Mouse (Mus musculus) spleen, adult 2 months (tissue): ENCODE data around the gene Klf1.
"Not testable (repeated sequence)": the region's sequence is repeated elsewhere in the genome, so short reads cannot be mapped to it uniquely, and the experiment has no call there.

Experiments
- CTCF ChIP-seq: fragments of 200-500 bp; IDR thresholded peaks from 2 replicates; pipeline ENCODE4 v1.5.1; 2011; ENCODE audit warnings: mild to moderate bottlenecking, inconsistent platforms; ENCODE audit not compliant: insufficient read depth, insufficient read length, insufficient replicate concordance; ENCODE audit errors: extremely low read depth
- POLR2A ChIP-seq: fragments of 200-500 bp; IDR thresholded peaks from 2 replicates; pipeline ENCODE4 v1.6.1; 2011; ENCODE audit warnings: low read depth, low read length, inconsistent platforms

DNA sequence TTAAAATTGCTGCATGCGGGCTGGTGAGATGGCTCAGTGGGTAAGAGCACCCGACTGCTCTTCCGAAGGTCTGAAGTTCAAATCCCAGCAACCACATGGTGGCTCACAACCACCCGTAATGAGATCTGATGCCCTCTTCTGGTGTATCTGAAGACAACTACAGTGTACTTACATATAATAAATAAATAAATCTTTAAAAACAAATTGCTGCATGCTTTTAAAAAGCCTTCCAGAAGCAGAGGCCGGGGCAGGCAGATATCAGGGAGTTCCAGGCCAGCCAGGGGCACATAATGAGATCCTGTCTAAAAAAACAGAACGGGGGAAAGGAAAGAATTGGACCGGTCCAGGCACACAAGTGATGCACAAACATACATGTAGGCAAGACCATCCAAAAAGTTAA, 6.3 kb downstream of the Klf1 start:
- TF ChIP-seq CTCF, POLR2A: not testable (repeated sequence)
